Mouse (Mus musculus): ENCODE results near the gene Ltb4r1. TPM values are rescaled to one million over a fixed set of nuclear protein-coding genes. Genes with fewer than 3 reads are reported as not detected.
A peak's percentile ranks its signal among the peaks of the same experiment; 100 is the strongest.
"Not testable (repeated sequence)": the region's sequence is repeated elsewhere in the genome, so short reads cannot be mapped to it uniquely, and the experiment has no call there.

Ltb4r1 gene
- total RNA-seq, 2 experiments from 2014 or later: 1.0 to 1.4 TPM

GRCm38 (mm10) chr14:55745180-55745860, 20.4 kb upstream of the Ltb4r1 start, which contains the start of the genes Dhrs1 and Nop9:
Gene Dhrs1 (minus strand): TSS chr14:55745690.
Gene Nop9 (plus strand): TSS chr14:55745693.
- DNase-seq: peak; percentile 90
- intact Hi-C loops (cut with DNase I): loop anchor here (2.0 kb wide), 1 partner anchor 61 kb away; no protein-coding TSS in a partner anchor

DNA sequence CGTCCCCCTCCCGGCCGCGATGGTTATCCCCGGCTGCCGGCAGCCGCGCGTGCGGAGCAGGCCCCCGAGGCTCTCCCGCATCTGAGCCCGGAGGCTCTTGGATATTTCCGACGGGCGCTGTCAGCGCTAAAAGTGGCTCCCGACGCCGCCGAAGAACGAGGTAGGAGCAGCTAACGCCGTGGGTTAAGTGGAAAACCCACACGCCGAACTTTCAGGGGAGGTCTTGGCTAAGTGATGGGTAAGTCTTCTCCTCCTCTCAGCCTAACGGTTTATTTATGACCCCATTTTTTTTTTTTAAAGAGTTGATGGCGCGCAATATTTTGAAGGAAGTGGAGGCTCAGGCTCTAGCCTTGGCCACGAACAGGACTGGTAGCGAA, 19.9 kb upstream of the Ltb4r1 start:
- intact Hi-C loops (cut with DNase I): loop anchor here (2.0 kb wide), 1 partner anchor 61 kb away; no protein-coding TSS in a partner anchor
- DNase-seq: no peak

GRCm38 (mm10) chr14:55747051-55747847, 18.5 kb upstream of the Ltb4r1 start:
- intact Hi-C loops (cut with DNase I): no loop called here
- DNase-seq: no peak

DNA sequence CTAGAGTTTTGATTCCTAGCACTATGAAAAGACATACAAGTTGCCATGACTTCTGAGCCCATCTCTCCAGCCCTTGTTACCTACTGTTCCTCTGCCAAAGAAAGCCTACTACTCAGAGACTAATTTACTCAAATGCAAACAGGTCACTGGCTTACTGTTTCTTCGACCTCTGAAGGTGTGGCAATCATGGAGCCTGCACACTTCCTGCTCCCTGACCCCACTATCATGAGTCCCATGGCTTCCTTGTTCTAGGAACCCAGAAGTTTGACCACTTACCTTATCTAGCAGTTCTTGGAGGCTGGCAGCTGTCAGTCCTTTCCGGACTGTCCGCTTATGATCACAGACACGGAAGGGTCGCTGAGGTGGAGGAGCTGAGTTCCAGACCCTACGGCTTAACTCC, 8.2 kb upstream of the Ltb4r1 start:
- intact Hi-C loops (cut with DNase I): no loop called here
- DNase-seq: no peak

- intact Hi-C loops (cut with DNase I): no loop called here
- DNase-seq: peak; percentile 38
Measured at GRCm38 (mm10) chr14:55758363-55758784, 7.4 kb upstream of the Ltb4r1 start, which contains the start of gene Cideb. Gene Cideb (minus strand): TSS chr14:55758458.

DNA sequence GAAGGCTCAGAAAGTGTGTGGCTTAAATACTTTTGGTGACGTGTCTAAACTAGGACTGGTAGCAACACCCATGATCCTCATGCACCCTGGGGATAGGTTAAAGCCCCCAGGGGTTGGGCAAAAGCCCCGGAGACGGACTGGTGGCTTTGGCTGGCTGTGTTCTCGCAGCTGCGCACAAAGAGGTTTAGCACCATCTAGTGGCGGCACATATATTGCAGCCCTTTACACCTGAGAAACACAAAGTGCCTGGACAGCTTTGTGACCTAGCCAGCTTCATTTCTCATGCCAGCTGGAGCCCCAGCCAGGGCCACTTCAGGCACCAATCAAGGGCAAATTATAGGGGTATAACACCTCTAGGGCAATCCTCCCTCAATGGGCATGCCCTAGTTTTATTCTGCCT, 5.6 kb upstream of the Ltb4r1 start:
- DNase-seq: peak; percentile 86
- intact Hi-C loops (cut with DNase I): not testable (repeated sequence)

DNA sequence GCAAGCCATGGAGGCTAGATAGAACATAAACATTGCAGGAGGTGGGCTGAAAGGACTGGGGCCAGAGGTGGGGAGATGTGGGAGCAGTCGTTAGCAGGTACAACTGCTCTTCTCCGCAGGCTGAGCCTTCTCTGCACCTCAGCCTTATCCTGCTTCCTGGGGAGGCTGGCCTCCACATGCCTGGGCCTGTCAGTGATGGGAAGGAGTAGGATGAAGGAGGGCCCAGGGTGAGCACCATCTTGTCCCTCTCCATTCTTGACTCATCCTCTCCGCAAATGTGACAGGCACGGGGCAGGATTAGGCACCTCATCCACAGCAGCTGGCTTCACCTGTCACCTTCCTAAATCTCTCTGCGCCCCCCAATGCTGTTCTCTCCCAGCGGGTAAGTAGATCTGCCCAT, 4.6 kb upstream of the Ltb4r1 start, which contains the start of gene Ltb4r2:
TSS of gene Ltb4r2 (plus strand) at position 266 of the 400 bp plus-strand sequence.
- intact Hi-C loops (cut with DNase I): no loop called here
- DNase-seq: no peak

- intact Hi-C loops (cut with DNase I): no loop called here
- peak; percentile 56 for DNase-seq
Measured at GRCm38 (mm10) chr14:55762001-55762821, 3.6 kb upstream of the Ltb4r1 start.

DNA sequence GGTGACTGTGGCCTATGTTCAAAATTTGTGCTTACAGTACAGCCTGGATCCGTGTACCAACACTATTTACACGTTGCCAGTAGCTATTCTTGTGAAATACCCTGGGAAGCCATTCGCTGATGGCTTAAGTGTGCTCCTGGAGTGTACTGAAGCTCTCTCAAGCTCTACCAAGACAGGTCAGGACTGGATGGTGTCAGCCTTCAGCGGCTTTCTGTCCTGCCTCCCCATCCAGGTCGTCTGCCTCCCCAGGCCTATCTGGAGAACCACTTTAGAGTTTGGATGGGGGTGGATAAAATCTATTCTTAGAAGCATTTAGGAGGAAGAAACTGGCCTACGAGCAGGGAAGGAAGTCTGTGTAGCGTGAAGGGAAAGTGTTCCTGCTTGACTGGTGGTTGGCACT, 2.6 kb upstream of the Ltb4r1 start:
- intact Hi-C loops (cut with DNase I): no loop called here
- no peak for DNase-seq

GRCm38 (mm10) chr14:55767519-55768414, 2.0 kb downstream of the Ltb4r1 start:
- DNase-seq: peak; percentile 59
- intact Hi-C loops (cut with DNase I): no loop called here

DNA sequence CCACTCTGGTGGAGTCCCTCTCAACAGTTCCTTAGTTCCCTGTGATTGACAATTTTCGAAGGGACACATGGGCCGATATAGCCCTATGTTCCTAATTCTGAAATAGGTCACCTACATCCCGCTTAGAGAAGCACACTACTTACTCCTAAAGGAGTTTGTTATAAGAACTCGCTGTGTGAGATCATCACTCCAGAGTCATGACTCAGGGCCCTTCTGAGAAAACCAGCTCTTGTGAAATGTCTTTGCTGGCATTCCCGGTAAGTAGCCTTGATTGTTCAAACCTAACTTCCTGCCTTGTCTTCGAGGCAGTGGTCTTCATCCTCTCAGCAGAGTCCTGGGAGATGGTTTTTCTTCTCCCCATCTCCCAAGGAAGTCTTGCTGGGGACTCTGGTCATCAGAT, 2.8 kb downstream of the Ltb4r1 start:
- no peak for DNase-seq
- intact Hi-C loops (cut with DNase I): no loop called here

GRCm38 (mm10) chr14:55769087-55769703, 3.4 kb downstream of the Ltb4r1 start:
- intact Hi-C loops (cut with DNase I): no loop called here
- DNase-seq: no peak

DNA sequence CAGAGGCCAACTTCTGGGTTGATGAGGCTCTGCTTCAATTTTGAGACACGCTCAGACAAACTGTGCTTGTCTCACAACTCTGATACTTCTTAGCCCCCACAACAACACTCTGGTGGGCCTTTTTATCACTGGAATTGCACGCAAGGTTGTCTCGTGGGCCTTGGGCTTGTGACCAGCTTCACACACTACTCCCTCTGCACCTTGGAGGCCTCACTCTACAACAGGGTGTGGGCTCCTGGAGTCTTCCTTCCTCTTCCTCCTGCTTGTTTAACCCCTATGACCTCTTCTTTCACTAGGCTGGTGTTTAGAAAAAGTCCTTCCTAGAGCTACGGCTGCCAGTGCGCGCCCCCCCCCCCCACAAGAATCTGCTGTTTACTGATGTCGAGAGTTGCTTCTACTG, 10.9 kb downstream of the Ltb4r1 start:
- no peak for DNase-seq
- intact Hi-C loops (cut with DNase I): no loop called here

DNA sequence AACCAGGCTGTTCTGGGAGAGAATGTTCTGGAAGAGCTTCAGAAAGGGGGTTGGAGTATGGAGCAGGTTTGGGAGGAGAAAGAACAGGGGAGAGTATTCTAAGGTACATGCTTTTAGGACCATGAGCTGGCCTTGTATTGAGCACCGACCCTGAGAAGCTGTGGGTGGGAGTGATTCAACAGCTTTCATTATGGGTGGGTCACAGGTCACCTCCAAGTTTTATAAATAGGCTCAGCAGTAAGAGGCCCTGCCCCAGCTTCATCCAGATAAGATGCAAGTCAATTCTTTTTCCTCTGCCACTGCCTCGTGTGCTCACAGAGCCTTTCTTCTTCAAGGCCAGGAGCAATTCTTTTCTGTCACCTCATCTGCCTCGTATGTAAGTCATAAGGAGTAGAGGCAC, 11.4 kb downstream of the Ltb4r1 start:
- DNase-seq: no peak
- intact Hi-C loops (cut with DNase I): no loop called here

DNA sequence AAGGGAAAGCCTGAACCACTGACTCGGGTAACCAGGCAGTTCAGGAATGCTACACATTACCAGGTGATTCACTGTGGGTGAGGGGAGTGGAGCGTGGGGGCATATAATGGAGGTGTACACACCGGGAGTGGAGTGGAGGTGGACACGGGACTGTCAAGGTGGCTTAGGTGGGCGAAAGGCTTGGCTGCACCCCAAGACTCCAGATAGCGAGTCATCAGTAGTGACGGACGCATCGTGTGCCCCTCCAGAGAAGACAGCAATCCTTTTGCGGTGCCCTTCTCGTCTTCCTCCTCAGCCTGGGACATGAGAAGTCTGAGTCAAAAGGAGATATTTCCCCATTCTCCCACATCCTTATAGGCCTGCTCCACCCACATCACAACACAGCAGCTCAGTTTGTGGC, 12.0 kb downstream of the Ltb4r1 start:
- intact Hi-C loops (cut with DNase I): no loop called here
- no peak for DNase-seq

GRCm38 (mm10) chr14:55778686-55779085, 12.9 kb downstream of the Ltb4r1 start:
- DNase-seq: no peak
- intact Hi-C loops (cut with DNase I): no loop called here

GRCm38 (mm10) chr14:55779656-55780055, 13.9 kb downstream of the Ltb4r1 start:
- DNase-seq: no peak

GRCm38 (mm10) chr14:55780736-55781135, 15.0 kb downstream of the Ltb4r1 start:
- intact Hi-C loops (cut with DNase I): no loop called here

More at GRCm38 (mm10) chr14:55779656-55780055, 13.9 kb downstream of the Ltb4r1 start:
- intact Hi-C loops (cut with DNase I): no loop called here

GRCm38 (mm10) chr14:55781310-55781709, 15.5 kb downstream of the Ltb4r1 start:
- DNase-seq: peak; percentile 53

More at GRCm38 (mm10) chr14:55780736-55781135, 15.0 kb downstream of the Ltb4r1 start:
- DNase-seq: no peak

More at GRCm38 (mm10) chr14:55781310-55781709, 15.5 kb downstream of the Ltb4r1 start:
- intact Hi-C loops (cut with DNase I): no loop called here

All from left cerebral cortex, postnatal 4 days (tissue).